Mouse (Mus musculus) embryonic stem cell, embryonic (primary cell): ENCODE data around the gene Slc22a21.

Source experiments
- CTCF ChIA-PET, 4 experiments: fragments of 300-600 bp in 2 of 4; fragments of 350-600 bp in 2 of 4; sonication (Branson Sonifier 250); formaldehyde crosslinking; loops; one replicate each; lab custom pipeline; 2022; ENCODE audit warnings: inconsistent platforms in 2 of 4; lab: Charles Lee
- POLR2A ChIA-PET, 4 experiments: fragments of 300-600 bp in 2 of 4; fragments of 350-600 bp in 2 of 4; sonication (Branson Sonifier 250); formaldehyde crosslinking; loops; one replicate each; lab custom pipeline; 2022; ENCODE audit warnings: antibody characterized with exemption in 4 of 4, inconsistent platforms in 1 of 4; lab: Charles Lee

Slc22a21 gene

GRCm38 (mm10) chr11:53979788-53980621 is at the start of gene Slc22a21:
Gene Slc22a21, minus strand, starts transcription at chr11:53980332.
- POLR2A ChIA-PET: interaction anchor here in 3 of 4 experiments (0.5 to 2.1 kb wide), 30 partner anchors 10 to 881 kb away, joined by 3 to 22 read pairs (median 4); partner anchors contain the start of genes Gdf9 (in 2 of the 3), Rad50 (in 2 of the 3), Slc22a5 (in 2 of the 3) and Uqcrq (in 2 of the 3)
- CTCF ChIA-PET: interaction anchor here in 3 of 4 experiments (0.6 to 1.6 kb wide), 10 partner anchors 9 to 457 kb away, joined by 3 to 10 read pairs (median 4); no protein-coding TSS in a partner anchor

GRCm38 (mm10) chr11:54028997-54029396 is 48.9 kb upstream of the Slc22a21 start:
- POLR2A ChIA-PET: no interaction called here
- CTCF ChIA-PET: interaction anchor here in 1 of 4 experiments (0.6 kb wide), 1 partner anchor 50 kb away, joined by 3 read pairs; no protein-coding TSS in a partner anchor

GRCm38 (mm10) chr11:54028044-54028951 is 48.2 kb upstream of the Slc22a21 start, which contains the start of gene Slc22a4:
Gene Slc22a4, minus strand, starts transcription at chr11:54028090.
- ChIA-PET POLR2A (interaction anchor here in 2 of 4 experiments (0.8 to 1.4 kb wide), 3 partner anchors 26 to 84 kb away, joined by 3 to 4 read pairs (median 3); partner anchors contain the start of gene Slc22a21 (in 1 of the 2)), CTCF (interaction anchor here in 2 of 4 experiments (0.7 to 2.6 kb wide), 6 partner anchors 26 to 293 kb away, joined by 3 to 14 read pairs (median 5); no protein-coding TSS in a partner anchor)

- ChIA-PET CTCF (interaction anchor here in 3 of 4 experiments (0.7 to 2.6 kb wide), 7 partner anchors 25 to 292 kb away, joined by 3 to 14 read pairs (median 3); no protein-coding TSS in a partner anchor), POLR2A (interaction anchor here in 3 of 4 experiments (0.7 to 1.5 kb wide), 5 partner anchors 21 to 85 kb away, joined by 3 to 4 read pairs (median 3); partner anchors contain the start of genes Pdlim4 (in 1 of the 3) and Slc22a21 (in 1 of the 3))
Observed at GRCm38 (mm10) chr11:54027131-54028043, 47.3 kb upstream of the Slc22a21 start.

- ChIA-PET POLR2A (interaction anchor here in 2 of 4 experiments (1.2 to 1.5 kb wide), 2 partner anchors 42 to 85 kb away, joined by 4 read pairs; partner anchors contain the start of gene Pdlim4 (in 1 of the 2)), CTCF (interaction anchor here (0.5 to 2.6 kb wide), 7 partner anchors 21 to 231 kb away, joined by 3 to 14 read pairs (median 5); no protein-coding TSS in a partner anchor)
Observed at GRCm38 (mm10) chr11:54026491-54027041, 46.4 kb upstream of the Slc22a21 start.

GRCm38 (mm10) chr11:54021396-54022093 is 41.4 kb upstream of the Slc22a21 start:
- ChIA-PET CTCF (interaction anchor here in 2 of 4 experiments (0.6 kb wide), 2 partner anchors 254 to 1638 kb away, joined by 4 to 5 read pairs; no protein-coding TSS in a partner anchor), POLR2A (no interaction called here)

GRCm38 (mm10) chr11:54018893-54019732 is 39.0 kb upstream of the Slc22a21 start:
- ChIA-PET POLR2A (no interaction called here), CTCF (interaction anchor here in 2 of 4 experiments (0.6 to 1.9 kb wide), 2 partner anchors 17 to 580 kb away, joined by 6 to 7 read pairs; no protein-coding TSS in a partner anchor)

- ChIA-PET POLR2A (interaction anchor here in 1 of 4 experiments (0.7 kb wide), 1 partner anchor 171 kb away, joined by 5 read pairs; no protein-coding TSS in a partner anchor), CTCF (interaction anchor here in 2 of 4 experiments (0.7 to 1.9 kb wide), 2 partner anchors 15 to 1010 kb away, joined by 3 to 6 read pairs; no protein-coding TSS in a partner anchor)
Observed at GRCm38 (mm10) chr11:54017596-54017995, 37.5 kb upstream of the Slc22a21 start.

- CTCF ChIA-PET: interaction anchor here in 2 of 4 experiments (0.5 to 0.7 kb wide), 2 partner anchors 38 to 191 kb away, joined by 3 to 9 read pairs; no protein-coding TSS in a partner anchor
- POLR2A ChIA-PET: no interaction called here
Observed at GRCm38 (mm10) chr11:54016051-54016450, 35.9 kb upstream of the Slc22a21 start.

GRCm38 (mm10) chr11:54012961-54013360 is 32.8 kb upstream of the Slc22a21 start:
- ChIA-PET CTCF (interaction anchor here in 3 of 4 experiments (0.6 to 1.5 kb wide), 3 partner anchors 11 to 194 kb away, joined by 3 to 4 read pairs (median 3); no protein-coding TSS in a partner anchor), POLR2A (interaction anchor here in 1 of 4 experiments (0.6 kb wide), 1 partner anchor 442 kb away, joined by 3 read pairs; no protein-coding TSS in a partner anchor)

GRCm38 (mm10) chr11:54011255-54011654 is 31.1 kb upstream of the Slc22a21 start:
- CTCF ChIA-PET: interaction anchor here in 1 of 4 experiments (1.5 kb wide), 1 partner anchor 9 kb away, joined by 6 read pairs; no protein-coding TSS in a partner anchor

GRCm38 (mm10) chr11:54008416-54008920 is 28.3 kb upstream of the Slc22a21 start:
- ChIA-PET CTCF (interaction anchor here in 2 of 4 experiments (0.6 to 0.9 kb wide), 2 partner anchors 46 kb away, joined by 3 to 12 read pairs; no protein-coding TSS in a partner anchor), POLR2A (interaction anchor here in 1 of 4 experiments (1.3 kb wide), 1 partner anchor 41 kb away, joined by 3 read pairs; no protein-coding TSS in a partner anchor)

More at GRCm38 (mm10) chr11:54011255-54011654, 31.1 kb upstream of the Slc22a21 start:
- POLR2A ChIA-PET: no interaction called here

- ChIA-PET CTCF (no interaction called here), POLR2A (interaction anchor here in 1 of 4 experiments (1.3 kb wide), 1 partner anchor 42 kb away, joined by 3 read pairs; no protein-coding TSS in a partner anchor)
Observed at GRCm38 (mm10) chr11:54007717-54008116, 27.6 kb upstream of the Slc22a21 start.

- CTCF ChIA-PET: interaction anchor here in 2 of 4 experiments (0.5 to 0.8 kb wide), 3 partner anchors 75 to 85 kb away, joined by 3 to 4 read pairs (median 4); no protein-coding TSS in a partner anchor
- POLR2A ChIA-PET: no interaction called here
Observed at GRCm38 (mm10) chr11:54006901-54007300, 26.8 kb upstream of the Slc22a21 start.
